Mouse (Mus musculus) E14TG2a.4 (cell line): ENCODE data around the gene Sox5.

Experiments
- CTCF ChIP-seq: conservative IDR thresholded peaks from 2 replicates; pipeline ENCODE4 v1.5.1; 2014; ENCODE audit warnings: low read length
- NANOG ChIP-seq: IDR thresholded peaks from 2 replicates; pipeline ENCODE4 v1.6.1; 2014; ENCODE audit warnings: borderline replicate concordance, low read length, mixed read lengths
- POU5F1 ChIP-seq: IDR thresholded peaks from 2 replicates; pipeline ENCODE4 v1.6.1; 2014; ENCODE audit warnings: low read length, borderline replicate concordance

DNA sequence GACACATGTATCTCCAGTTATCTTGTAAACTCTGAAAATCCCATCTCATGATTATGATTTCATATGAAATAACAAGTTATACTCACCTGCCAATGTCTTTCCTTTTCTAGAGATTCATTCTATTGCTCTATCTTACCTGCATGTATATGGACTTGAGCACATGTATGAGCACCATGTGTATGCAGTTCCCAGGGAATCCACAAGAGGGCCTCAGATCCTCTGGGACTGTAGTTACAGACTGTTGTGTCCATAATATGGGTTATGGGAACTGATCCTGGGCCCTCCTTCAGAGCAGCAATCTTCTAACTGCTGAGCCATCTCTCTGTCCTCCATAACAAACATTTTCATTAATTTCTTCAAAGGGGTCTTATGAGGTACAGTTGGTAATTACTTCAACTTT is 234.6 kb downstream of the Sox5 start:
- TF ChIP-seq CTCF (peak; percentile 64), NANOG (no peak), POU5F1 (no peak)
